Mouse (Mus musculus) brain, embryonic 14.5 days (tissue): ENCODE results near the gene C330007P06Rik. TPM values are rescaled to one million over a fixed set of nuclear protein-coding genes. Genes with fewer than 3 reads are reported as not detected.

Experiments
- DNase-seq: peaks from one replicate; pipeline ENCODE4 v3.0.0-alpha.2; 2011; ENCODE audit warnings: low read depth
- CTCF ChIP-seq: fragments of 200-500 bp; IDR thresholded peaks from 2 replicates; pipeline ENCODE4 v1.5.1; 2012; ENCODE audit warnings: inconsistent platforms, mild to moderate bottlenecking, moderate library complexity, borderline replicate concordance; ENCODE audit not compliant: insufficient read depth, insufficient read length; ENCODE audit errors: extremely low read depth
- POLR2A ChIP-seq: fragments of 200-500 bp; IDR thresholded peaks from 2 replicates; pipeline ENCODE4 v1.6.1; 2012; ENCODE audit warnings: mild to moderate bottlenecking, inconsistent platforms, borderline replicate concordance; ENCODE audit not compliant: poor library complexity, insufficient read depth, insufficient read length, severe bottlenecking; ENCODE audit errors: extremely low read depth
- polyA plus RNA-seq: library from polyadenylated mRNA; depleted of rRNA; stranded (reverse); fragments of >200 nt; gene quantifications from 2 replicates; pipeline ENCODE4 v1.2.3, GENCODE M21; 2012

The C330007P06Rik gene
- polyA plus RNA-seq, 1 experiment = 14.7 TPM

- DNase-seq = peak; percentile 85
- peak; percentile 62; the same call in 1 of the 2 replicates for TF ChIP-seq CTCF
- TF ChIP-seq POLR2A = no peak
Measured at GRCm38 (mm10) chrX:36833397-36834084, 40.4 kb downstream of the C330007P06Rik start.

- no peak for DNase-seq
- TF ChIP-seq CTCF = no peak
- TF ChIP-seq POLR2A = no peak
Measured at GRCm38 (mm10) chrX:36831632-36832031, 42.3 kb downstream of the C330007P06Rik start.

GRCm38 (mm10) chrX:36830271-36830670 lies 43.6 kb downstream of the C330007P06Rik start:
- TF ChIP-seq CTCF (peak; percentile 28; the same call in 1 of the 2 replicates), POLR2A (no peak)
- DNase-seq = peak; percentile 65

DNA sequence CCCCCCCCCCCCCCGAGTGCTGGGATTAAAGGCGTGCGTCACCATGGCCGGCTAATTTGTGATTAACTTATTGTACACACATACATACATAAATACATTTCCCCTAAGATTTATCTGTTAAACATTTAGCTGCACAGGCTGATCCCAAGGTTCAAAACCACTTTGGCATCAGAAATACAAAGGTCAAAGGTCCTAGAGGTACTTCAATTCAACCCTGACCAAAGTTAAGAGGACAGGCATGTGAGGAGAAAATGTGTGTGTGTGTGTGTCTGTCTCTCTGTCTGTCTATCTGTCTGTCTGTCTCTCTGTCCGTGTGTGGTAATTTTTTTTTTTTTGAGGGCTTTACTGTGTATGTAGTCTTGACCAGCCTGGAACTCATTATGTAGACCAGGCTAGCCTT lies 47.0 kb downstream of the C330007P06Rik start:
- no peak for DNase-seq
- TF ChIP-seq POLR2A (no peak), CTCF (no peak)

DNA sequence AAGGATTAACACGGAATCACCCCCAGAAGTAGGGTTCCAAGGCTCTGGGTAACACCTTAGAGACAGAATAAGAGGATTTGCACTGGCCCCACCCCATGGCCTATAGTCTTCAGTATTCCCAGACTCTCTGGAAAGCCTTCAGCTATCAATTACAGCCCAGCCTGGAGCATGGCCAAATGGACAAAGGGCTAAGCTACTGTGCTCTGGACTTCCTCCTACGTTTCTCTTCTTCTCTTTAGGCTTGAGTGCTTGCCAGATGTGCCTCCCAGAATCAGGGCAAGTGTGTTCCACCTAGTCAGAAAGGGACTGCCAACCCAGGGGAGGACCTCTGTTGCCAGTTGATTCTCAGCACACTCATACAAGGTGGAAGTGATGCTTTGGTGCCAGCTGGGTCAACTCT lies 48.9 kb downstream of the C330007P06Rik start:
- DNase-seq = no peak
- no peak for TF ChIP-seq POLR2A
- TF ChIP-seq CTCF = no peak

DNA sequence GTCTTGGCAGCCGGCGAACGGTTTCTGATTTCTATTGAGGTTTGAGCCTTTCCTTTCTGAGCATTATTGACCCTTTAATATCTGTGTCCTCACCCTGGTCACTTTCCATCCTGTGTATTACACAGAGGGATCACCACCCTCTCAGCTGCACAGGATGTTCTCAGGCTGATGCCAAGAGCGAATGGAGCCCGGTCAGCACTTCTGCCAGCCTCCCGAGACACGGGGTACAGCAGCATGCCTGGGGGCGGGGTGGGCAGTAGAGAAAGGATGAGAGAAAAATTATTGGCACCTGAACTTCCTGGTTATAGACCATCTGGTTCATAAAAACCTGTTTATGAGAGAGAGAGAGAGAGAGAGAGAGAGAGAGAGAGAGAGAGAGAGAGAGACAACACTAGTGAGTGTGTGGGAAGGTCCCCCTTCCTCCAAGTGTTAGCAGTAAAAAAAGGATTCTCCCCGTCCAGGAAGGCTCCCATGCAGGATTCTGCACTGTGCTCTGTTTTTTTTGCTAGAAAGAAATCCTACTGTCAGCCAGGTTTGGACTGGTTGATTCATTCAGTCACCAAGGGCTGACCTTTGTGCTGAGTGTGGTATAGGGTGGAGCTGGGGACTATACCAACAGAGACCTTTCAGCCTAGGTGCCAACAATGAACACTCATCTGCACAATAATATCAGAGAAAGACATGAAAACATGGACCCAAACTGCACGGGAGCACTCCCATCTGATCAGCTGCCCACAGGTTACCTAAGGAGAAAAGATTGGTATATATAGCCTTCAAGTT lies 49.8 kb downstream of the C330007P06Rik start:
- no peak for DNase-seq
- TF ChIP-seq CTCF (no peak), POLR2A (no peak)

DNA sequence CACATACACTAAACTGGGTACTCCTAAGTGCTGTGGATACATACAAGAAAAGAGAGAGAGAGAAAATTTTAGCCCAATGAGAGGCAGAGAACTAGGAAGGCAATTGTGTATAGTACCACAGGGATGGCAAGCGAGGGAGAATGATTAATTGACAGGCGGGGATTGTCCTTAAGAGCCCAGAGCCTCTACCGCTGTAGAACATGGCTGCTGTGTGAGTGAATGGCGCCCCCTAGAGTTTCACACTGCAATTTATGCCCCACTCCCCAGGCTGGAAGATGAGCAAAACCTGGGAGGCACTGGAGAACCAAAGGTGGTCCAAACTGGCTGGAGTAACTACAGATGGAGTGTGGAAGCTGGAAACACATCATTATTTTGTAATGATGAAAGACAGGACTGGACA lies 53.7 kb downstream of the C330007P06Rik start:
- peak; percentile 80 for DNase-seq
- TF ChIP-seq CTCF = peak; percentile 70
- TF ChIP-seq POLR2A = no peak

GRCm38 (mm10) chrX:36819575-36819974 lies 54.3 kb downstream of the C330007P06Rik start:
- TF ChIP-seq POLR2A (no peak), CTCF (no peak)
- DNase-seq = no peak

- peak; percentile 90 for DNase-seq
- no peak for TF ChIP-seq POLR2A
- no peak for TF ChIP-seq CTCF
Measured at GRCm38 (mm10) chrX:36816953-36817441, 56.9 kb downstream of the C330007P06Rik start.

DNA sequence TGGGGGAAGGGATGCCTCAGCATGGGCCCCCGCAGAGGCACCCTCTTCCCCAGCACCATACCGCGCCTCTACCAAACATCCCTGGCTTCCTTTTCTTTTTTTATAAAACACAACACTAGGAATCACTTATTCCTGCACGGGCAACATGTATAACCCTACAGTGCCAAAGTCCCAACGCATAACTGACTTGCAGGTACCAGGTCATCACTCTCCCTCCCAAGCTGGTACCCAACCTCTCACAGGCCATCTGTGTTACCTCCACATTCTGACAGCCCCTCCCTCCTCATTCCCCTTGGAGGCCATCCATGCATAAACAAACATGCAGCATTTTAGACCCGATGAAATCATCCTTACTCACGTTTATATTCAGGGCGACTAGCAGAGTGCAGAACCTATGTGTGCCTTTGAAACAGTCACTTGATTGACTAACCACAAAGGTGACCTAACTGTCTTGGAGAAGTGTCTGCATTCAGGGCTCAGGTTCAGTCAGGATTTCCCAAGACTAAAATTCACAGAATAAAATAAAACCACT lies 57.5 kb downstream of the C330007P06Rik start:
- DNase-seq = peak; percentile 65

GRCm38 (mm10) chrX:36815439-36815838 lies 58.5 kb downstream of the C330007P06Rik start:
- TF ChIP-seq CTCF = no peak
- TF ChIP-seq POLR2A = no peak
- no peak for DNase-seq

More for the DNA sequence above, 57.5 kb downstream of the C330007P06Rik start:
- TF ChIP-seq CTCF (no peak), POLR2A (no peak)
